Mouse (Mus musculus): ENCODE data around the gene Siah1b. TPM values are rescaled to one million over a fixed set of nuclear protein-coding genes. Genes with fewer than 3 reads are reported as not detected.

Gene Siah1b
- polyA plus RNA-seq, 1 experiment from 2014 or later = 17.8 TPM

- Histone ChIP-seq H3K27me3 (ENCODE audit: control insufficient read depth, insufficient read depth, low read length) (no peaks in the 10 kb centered on the region), H3K36me3 (ENCODE audit: control insufficient read depth, insufficient read depth) (no peaks in the 10 kb centered on the region), H3K9me3 (replicated peaks; ENCODE audit: control insufficient read depth, low read length) (no peaks in the 10 kb centered on the region), H3K4me3 (ENCODE audit: low read length) (no peak overlapping the region), H3K4me1 (ENCODE audit: control insufficient read depth, insufficient read depth, low read length) (no peaks in the 10 kb centered on the region), H3K4me2 (ENCODE audit: low read depth, low read length) (no peak overlapping the region), H3K9ac (ENCODE audit: low read length) (no peak overlapping the region), H3K27ac (ENCODE audit: low read length) (no peak overlapping the region)
- no peak for ATAC-seq (replicated peaks; ENCODE audit: extremely low read depth, insufficient read depth, low FRiP score)
- 64% methylated on average over 2 of the region's 2 CpGs for WGBS
These were observed 29.6 kb downstream of the Siah1b start for GRCm38 (mm10) chrX:164046736-164047135.

- Histone ChIP-seq H3K4me1 (ENCODE audit: control insufficient read depth, insufficient read depth, low read length) (no peaks in the 10 kb centered on the region), H3K27ac (ENCODE audit: low read length) (no peak overlapping the region), H3K4me3 (ENCODE audit: low read length) (no peak overlapping the region), H3K27me3 (ENCODE audit: control insufficient read depth, insufficient read depth, low read length) (no peaks in the 10 kb centered on the region), H3K36me3 (ENCODE audit: control insufficient read depth, insufficient read depth) (no peaks in the 10 kb centered on the region), H3K9ac (ENCODE audit: low read length) (no peak overlapping the region), H3K9me3 (replicated peaks; ENCODE audit: control insufficient read depth, low read length) (no peaks in the 10 kb centered on the region), H3K4me2 (ENCODE audit: low read depth, low read length) (no peak overlapping the region)
- 56% methylated on average over 13 of the region's 13 CpGs for WGBS
- no peak for ATAC-seq (replicated peaks; ENCODE audit: extremely low read depth, insufficient read depth, low FRiP score)
These were observed 34.2 kb downstream of the Siah1b start for GRCm38 (mm10) chrX:164042069-164042468.

GRCm38 (mm10) chrX:164038882-164039281 is 37.4 kb downstream of the Siah1b start:
- WGBS = 53% methylated on average over 2 of the region's 2 CpGs
- no peak overlapping the region for H3K27ac ChIP-seq (ENCODE audit: low read length)
- H3K9me3 ChIP-seq (replicated peaks; ENCODE audit: control insufficient read depth, low read length) = no peaks in the 10 kb centered on the region
- H3K4me3 ChIP-seq (ENCODE audit: low read length) = no peak overlapping the region
- ATAC-seq (replicated peaks; ENCODE audit: extremely low read depth, insufficient read depth, low FRiP score) = no peak
- H3K4me1 ChIP-seq (ENCODE audit: control insufficient read depth, insufficient read depth, low read length) = no peaks in the 10 kb centered on the region
- H3K4me2 ChIP-seq (ENCODE audit: low read depth, low read length) = no peak overlapping the region
- H3K9ac ChIP-seq (ENCODE audit: low read length) = no peak overlapping the region
- H3K36me3 ChIP-seq (ENCODE audit: control insufficient read depth, insufficient read depth) = no peaks in the 10 kb centered on the region
- H3K27me3 ChIP-seq (ENCODE audit: control insufficient read depth, insufficient read depth, low read length) = no peaks in the 10 kb centered on the region

GRCm38 (mm10) chrX:164035931-164036330 is 40.4 kb downstream of the Siah1b start:
- Histone ChIP-seq H3K9me3 (replicated peaks; ENCODE audit: control insufficient read depth, low read length) (no peaks in the 10 kb centered on the region), H3K4me2 (ENCODE audit: low read depth, low read length) (no peak overlapping the region), H3K36me3 (ENCODE audit: control insufficient read depth, insufficient read depth) (no peaks in the 10 kb centered on the region), H3K4me1 (ENCODE audit: control insufficient read depth, insufficient read depth, low read length) (no peaks in the 10 kb centered on the region), H3K27ac (ENCODE audit: low read length) (no peak overlapping the region), H3K9ac (ENCODE audit: low read length) (no peak overlapping the region), H3K4me3 (ENCODE audit: low read length) (no peak overlapping the region), H3K27me3 (ENCODE audit: control insufficient read depth, insufficient read depth, low read length) (no peaks in the 10 kb centered on the region)
- ATAC-seq (replicated peaks; ENCODE audit: extremely low read depth, insufficient read depth, low FRiP score) = no peak
- 72% methylated on average over 7 of the region's 7 CpGs for WGBS

GRCm38 (mm10) chrX:164035401-164035800 is 40.9 kb downstream of the Siah1b start:
- no peaks in the 10 kb centered on the region for H3K9me3 ChIP-seq (replicated peaks; ENCODE audit: control insufficient read depth, low read length)
- H3K4me2 ChIP-seq (ENCODE audit: low read depth, low read length) = no peak overlapping the region
- H3K9ac ChIP-seq (ENCODE audit: low read length) = no peak overlapping the region
- no peak overlapping the region for H3K4me3 ChIP-seq (ENCODE audit: low read length)
- no peaks in the 10 kb centered on the region for H3K36me3 ChIP-seq (ENCODE audit: control insufficient read depth, insufficient read depth)
- no peaks in the 10 kb centered on the region for H3K4me1 ChIP-seq (ENCODE audit: control insufficient read depth, insufficient read depth, low read length)
- H3K27ac ChIP-seq (ENCODE audit: low read length) = no peak overlapping the region
- H3K27me3 ChIP-seq (ENCODE audit: control insufficient read depth, insufficient read depth, low read length) = no peaks in the 10 kb centered on the region
- no peak for ATAC-seq (replicated peaks; ENCODE audit: extremely low read depth, insufficient read depth, low FRiP score)
- 83% methylated on average over 2 of the region's 2 CpGs for WGBS

- Histone ChIP-seq H3K36me3 (ENCODE audit: control insufficient read depth, insufficient read depth) (no peaks in the 10 kb centered on the region), H3K9ac (ENCODE audit: low read length) (no peak overlapping the region), H3K27ac (ENCODE audit: low read length) (no peak overlapping the region), H3K4me2 (ENCODE audit: low read depth, low read length) (no peak overlapping the region), H3K9me3 (replicated peaks; ENCODE audit: control insufficient read depth, low read length) (no peaks in the 10 kb centered on the region), H3K27me3 (ENCODE audit: control insufficient read depth, insufficient read depth, low read length) (no peaks in the 10 kb centered on the region), H3K4me3 (ENCODE audit: low read length) (no peak overlapping the region), H3K4me1 (ENCODE audit: control insufficient read depth, insufficient read depth, low read length) (no peaks in the 10 kb centered on the region)
- WGBS = 79% methylated on average over 7 of the region's 7 CpGs
- no peak for ATAC-seq (replicated peaks; ENCODE audit: extremely low read depth, insufficient read depth, low FRiP score)
These were observed 43.8 kb downstream of the Siah1b start for GRCm38 (mm10) chrX:164032526-164032925.

GRCm38 (mm10) chrX:164027607-164028289 is 48.5 kb downstream of the Siah1b start, which contains the start of gene Car5b:
Gene Car5b, minus strand, starts transcription at chrX:164027997.
- H3K27ac ChIP-seq (ENCODE audit: low read length) = no peak within 1 kb of the TSS
- no peaks in the 10 kb centered on the region for H3K9me3 ChIP-seq (replicated peaks; ENCODE audit: control insufficient read depth, low read length)
- H3K9ac ChIP-seq (ENCODE audit: low read length) = no peak within 1 kb of the TSS
- H3K36me3 ChIP-seq (ENCODE audit: control insufficient read depth, insufficient read depth) = no peaks in the 10 kb centered on the region
- H3K27me3 ChIP-seq (ENCODE audit: control insufficient read depth, insufficient read depth, low read length) = no peaks in the 10 kb centered on the region
- WGBS = 14% methylated on average over 22 of the region's 22 CpGs
- peak within 1 kb of the TSS; percentile 41 for H3K4me3 ChIP-seq (ENCODE audit: low read length)
- peak; percentile 95 for ATAC-seq (replicated peaks; ENCODE audit: extremely low read depth, insufficient read depth, low FRiP score)
- H3K4me2 ChIP-seq (ENCODE audit: low read depth, low read length) = peak within 1 kb of the TSS; percentile 59
- no peaks in the 10 kb centered on the region for H3K4me1 ChIP-seq (ENCODE audit: control insufficient read depth, insufficient read depth, low read length)

Other genes starting within 250 kb of the Siah1b start
- gene Ap1s2, start 167.5 kb downstream of the Siah1b start, polyA plus RNA-seq (2015; fragmentation: Nextera tagmentation; extraction: Ambion mirVana) = 16.9 and 18.8 TPM in 2 replicates
- gene Zrsr2, start 117.8 kb downstream of the Siah1b start, polyA plus RNA-seq (2015; fragmentation: Nextera tagmentation; extraction: Ambion mirVana) = 27.2 and 27.5 TPM in 2 replicates
- gene Car5b, start 48.5 kb downstream of the Siah1b start, polyA plus RNA-seq (2015; fragmentation: Nextera tagmentation; extraction: Ambion mirVana) = 0.27 and 0.53 TPM in 2 replicates
- 0.11 TPM in 1 of 2 replicates, not detected in the other for gene Cltrn, start 12.3 kb upstream of the Siah1b start, polyA plus RNA-seq (2015; fragmentation: Nextera tagmentation; extraction: Ambion mirVana)
- gene Ace2, start 62.8 kb upstream of the Siah1b start, polyA plus RNA-seq (2015; fragmentation: Nextera tagmentation; extraction: Ambion mirVana) = 1.4 and 3.1 TPM in 2 replicates
- gene Bmx, start 181.7 kb upstream of the Siah1b start, polyA plus RNA-seq (2015; fragmentation: Nextera tagmentation; extraction: Ambion mirVana) = 3.8 and 5.5 TPM in 2 replicates
- gene Pir, start 192.9 kb upstream of the Siah1b start, polyA plus RNA-seq (2015; fragmentation: Nextera tagmentation; extraction: Ambion mirVana) = 5.9 and 7.5 TPM in 2 replicates